Mouse (Mus musculus) limb, embryonic 14.5 days (tissue): ENCODE measurements around the gene Afdn. TPM values are rescaled to one million over a fixed set of nuclear protein-coding genes. Genes with fewer than 3 reads are reported as not detected.

Experiments used
- ATAC-seq: fragments of 200-750 bp; cut with Nextera tagmentation; 2 replicates; pipeline ENCODE4 v1.8.0; 2017; ENCODE audit warnings: low read depth, moderate number of reproducible peaks, moderate TSS enrichment; ENCODE audit not compliant: low FRiP score
- DNase-seq: peaks from one replicate; pipeline ENCODE4 v3.0.0-alpha.2; 2015; ENCODE audit warnings: low spot score
- H3K27ac ChIP-seq: fragments of 300-500 bp; sonication (generic); replicated peaks from 2 replicates; pipeline ENCODE4 v1.5.1; 2014; ENCODE audit warnings: low read depth, mild to moderate bottlenecking, low read length, moderate library complexity, mixed read lengths
- H3K27me3 ChIP-seq: fragments of 300-500 bp; sonication (generic); 2 replicates; pipeline ENCODE4 v1.6.1; 2014; ENCODE audit warnings: low read length, mixed read lengths; ENCODE audit not compliant: control insufficient read depth, insufficient read depth
- H3K36me3 ChIP-seq: fragments of 300-500 bp; sonication (generic); 2 replicates; pipeline ENCODE4 v1.6.1; 2014; ENCODE audit warnings: mild to moderate bottlenecking, low read length, moderate library complexity, mixed read lengths; ENCODE audit not compliant: control insufficient read depth, insufficient read depth
- H3K4me1 ChIP-seq: fragments of 300-500 bp; sonication (generic); 2 replicates; pipeline ENCODE4 v1.6.1; 2014; ENCODE audit warnings: antibody characterized with exemption, low read length, mixed read lengths; ENCODE audit not compliant: control insufficient read depth, insufficient read depth
- H3K4me2 ChIP-seq: fragments of 300-500 bp; sonication (generic); replicated peaks from 2 replicates; pipeline ENCODE4 v1.6.1; 2014; ENCODE audit warnings: low read depth, mild to moderate bottlenecking, low read length, moderate library complexity; ENCODE audit not compliant: severe bottlenecking
- H3K4me3 ChIP-seq: fragments of 300-500 bp; sonication (generic); replicated peaks from 2 replicates; pipeline ENCODE4 v1.5.1; 2014; ENCODE audit warnings: low read length
- H3K9ac ChIP-seq: fragments of 300-500 bp; sonication (generic); 2 replicates; pipeline ENCODE4 v1.6.1; 2014; ENCODE audit warnings: mild to moderate bottlenecking, low read depth, low read length, moderate library complexity; ENCODE audit not compliant: severe bottlenecking
- H3K9me3 ChIP-seq: fragments of 300-500 bp; sonication (generic); 2 replicates; pipeline ENCODE4 v1.6.1; 2016; ENCODE audit warnings: low read length; ENCODE audit not compliant: control insufficient read depth
- POLR2A ChIP-seq: fragments of 200-500 bp; IDR thresholded peaks from 2 replicates; pipeline ENCODE4 v1.8.0; 2012; ENCODE audit warnings: inconsistent platforms, mild to moderate bottlenecking, moderate library complexity, borderline replicate concordance; ENCODE audit not compliant: insufficient read depth, insufficient read length; ENCODE audit errors: extremely low read depth
- WGBS: fragments of 180-500 bp; shearing (Covaris S2); extraction: QIAGEN DNeasy Blood & Tissue Kit; methylation state at CpG from one replicate; pipeline ENCODE4 v1.1.7; 2014; 5-methylcytosine and 5-hydroxymethylcytosine counted together
- polyA plus RNA-seq, 2 experiments: library from polyadenylated mRNA; depleted of rRNA in 1 of 2; stranded (reverse) in 1 of 2; unstranded in 1 of 2; fragments of >200 nt; fragmentation: Nextera tagmentation in 1 of 2; extraction: Ambion mirVana in 1 of 2; gene quantifications; 2 replicates each; pipeline versions ENCODE4 v1.2.1 to v1.2.3; 2012 to 2014

The Afdn gene
- polyA plus RNA-seq, 2 experiments: 58.9 to 76.7 TPM

DNA sequence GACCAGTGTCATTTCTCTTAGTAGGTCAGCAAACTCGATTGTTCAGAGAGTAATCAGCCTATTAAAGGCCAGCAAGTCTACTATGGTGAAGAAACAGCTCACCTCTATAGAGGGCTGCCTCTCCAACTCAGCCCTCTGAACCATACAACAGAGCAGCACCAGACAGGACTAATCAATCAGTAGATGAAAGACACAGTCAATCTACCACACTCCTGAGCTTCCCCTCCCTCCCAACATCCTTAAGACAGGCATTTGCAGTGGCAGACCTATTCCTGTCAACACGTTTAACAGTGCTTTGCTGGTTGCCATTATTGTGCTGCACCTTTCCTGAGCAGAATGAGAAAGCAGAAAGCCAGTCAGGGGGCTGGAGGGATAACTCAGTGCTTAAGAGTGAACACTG lies 15.0 kb upstream of the Afdn start:
- H3K36me3 ChIP-seq: no peaks in the 10 kb centered on the region
- no peak overlapping the region for H3K27ac ChIP-seq
- H3K4me2 ChIP-seq: no peak overlapping the region
- no peak for ATAC-seq
- TF ChIP-seq POLR2A: no peak
- DNase-seq: no peak
- no peak overlapping the region for H3K9ac ChIP-seq
- H3K27me3 ChIP-seq: no peaks in the 10 kb centered on the region
- no peak overlapping the region for H3K4me3 ChIP-seq
- H3K4me1 ChIP-seq: peaks cover 37% of the 10 kb centered on the region
- WGBS: 44% methylated on average over 2 of the region's 2 CpGs
- H3K9me3 ChIP-seq: no peaks in the 10 kb centered on the region

DNA sequence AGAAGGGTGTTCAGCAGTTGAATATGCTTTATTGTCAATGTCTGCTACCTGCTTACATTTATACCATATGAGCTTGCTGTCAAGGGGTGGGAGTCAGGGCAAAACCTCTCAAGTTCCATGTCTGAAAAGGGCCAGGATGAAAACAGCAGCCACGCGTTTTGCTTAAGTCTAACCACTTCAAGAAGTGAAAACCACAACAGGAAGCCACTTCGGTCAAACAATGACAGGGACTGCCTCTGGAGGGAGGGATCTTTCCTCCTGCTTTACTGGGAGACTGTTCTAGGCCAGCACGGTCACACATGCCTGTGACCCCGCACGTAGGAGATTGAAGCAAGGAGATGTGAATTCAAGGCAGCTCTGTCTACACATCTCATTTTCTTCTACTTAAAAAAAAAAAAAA lies 14.0 kb upstream of the Afdn start:
- 77% methylated on average over 6 of the region's 6 CpGs for WGBS
- TF ChIP-seq POLR2A: no peak

DNA sequence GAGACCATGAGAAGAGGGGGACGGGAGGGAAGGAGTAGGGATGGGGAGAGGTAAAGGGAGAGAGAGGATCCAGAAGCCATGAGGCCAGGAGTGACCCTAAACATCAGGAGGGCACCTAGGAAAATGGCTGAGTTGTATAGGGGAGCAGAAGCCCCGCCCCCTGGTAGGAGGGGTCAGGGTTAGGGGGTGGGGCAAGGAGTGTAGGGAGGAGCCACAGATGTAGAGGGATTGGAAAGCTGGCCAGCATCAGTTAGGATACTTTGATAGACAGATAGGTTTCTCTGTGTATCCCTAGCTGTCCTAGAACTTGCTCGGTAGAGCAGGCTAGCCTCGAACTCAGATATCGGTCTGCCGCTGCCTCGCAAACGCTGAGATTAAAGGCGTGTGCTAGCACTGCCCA lies 12.7 kb upstream of the Afdn start:
- H3K27ac ChIP-seq: no peak overlapping the region
- H3K4me3 ChIP-seq: no peak overlapping the region
- H3K27me3 ChIP-seq: no peaks in the 10 kb centered on the region
- H3K4me1 ChIP-seq: peaks cover 26% of the 10 kb centered on the region
- no peak overlapping the region for H3K9ac ChIP-seq
- no peaks in the 10 kb centered on the region for H3K36me3 ChIP-seq
- 86% methylated on average over 9 of the region's 9 CpGs for WGBS
- H3K9me3 ChIP-seq: no peaks in the 10 kb centered on the region
- no peak for TF ChIP-seq POLR2A
- ATAC-seq: no peak
- no peak for DNase-seq
- H3K4me2 ChIP-seq: no peak overlapping the region

More for the DNA sequence above, 14.0 kb upstream of the Afdn start:
- Histone ChIP-seq H3K4me3 (no peak overlapping the region), H3K9me3 (no peaks in the 10 kb centered on the region), H3K9ac (no peak overlapping the region), H3K36me3 (no peaks in the 10 kb centered on the region), H3K27ac (no peak overlapping the region), H3K4me2 (no peak overlapping the region), H3K4me1 (peaks cover 30% of the 10 kb centered on the region), H3K27me3 (no peaks in the 10 kb centered on the region)
- DNase-seq (no peak), ATAC-seq (no peak)

DNA sequence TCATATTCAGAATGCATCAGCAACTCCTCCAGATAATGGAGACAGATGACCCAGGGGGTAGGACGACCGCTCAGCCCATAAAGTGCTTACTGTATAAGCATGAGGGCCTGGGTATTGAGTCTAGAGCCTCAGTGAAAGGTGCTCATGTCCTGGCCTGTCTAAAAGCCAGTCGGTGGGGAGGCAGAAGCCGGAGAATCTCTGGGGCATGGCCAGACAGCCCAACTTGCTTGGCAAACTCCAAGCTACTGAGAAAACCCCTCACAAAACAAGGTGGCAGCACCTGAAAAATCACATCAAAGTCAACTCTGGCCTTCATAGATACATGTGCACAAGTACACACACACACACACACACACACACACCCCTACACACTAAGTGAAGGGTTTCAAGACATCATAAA lies 11.3 kb upstream of the Afdn start:
- no peaks in the 10 kb centered on the region for H3K9me3 ChIP-seq
- WGBS: 90% methylated on average over 4 of the region's 4 CpGs

DNA sequence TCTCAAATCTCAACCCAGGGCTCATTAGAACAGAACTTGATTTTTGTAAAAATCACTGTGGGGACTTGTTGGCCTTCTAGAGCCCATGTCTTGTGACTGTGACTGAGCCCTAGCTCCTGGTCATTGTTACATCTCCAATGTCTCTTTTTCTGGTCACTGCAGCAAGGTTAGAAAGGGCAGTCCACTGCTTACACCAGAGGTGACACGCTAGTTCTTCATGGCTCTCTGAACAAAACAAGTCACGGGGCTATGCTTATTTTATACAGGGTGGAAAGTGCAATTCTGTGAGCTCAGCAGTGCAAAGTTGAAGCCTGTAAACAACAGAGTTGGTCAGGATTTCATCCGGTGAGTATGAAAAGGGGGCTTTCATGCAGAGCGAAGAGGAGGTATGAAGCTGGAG lies 6.4 kb upstream of the Afdn start:
- Histone ChIP-seq H3K9me3 (no peaks in the 10 kb centered on the region), H3K27ac (no peak overlapping the region), H3K4me1 (no peaks in the 10 kb centered on the region), H3K4me2 (no peak overlapping the region), H3K27me3 (no peaks in the 10 kb centered on the region), H3K4me3 (no peak overlapping the region), H3K9ac (no peak overlapping the region), H3K36me3 (no peaks in the 10 kb centered on the region)
- TF ChIP-seq POLR2A: no peak
- ATAC-seq (no peak), DNase-seq (no peak)
- 82% methylated on average over 4 of the region's 4 CpGs for WGBS

More for the DNA sequence above, 11.3 kb upstream of the Afdn start:
- H3K4me2 ChIP-seq: no peak overlapping the region
- DNase-seq (no peak), ATAC-seq (no peak)
- no peak for TF ChIP-seq POLR2A
- H3K9ac ChIP-seq: no peak overlapping the region
- no peaks in the 10 kb centered on the region for H3K27me3 ChIP-seq
- H3K4me3 ChIP-seq: no peak overlapping the region
- H3K27ac ChIP-seq: no peak overlapping the region
- H3K4me1 ChIP-seq: peaks cover 13% of the 10 kb centered on the region
- no peaks in the 10 kb centered on the region for H3K36me3 ChIP-seq

DNA sequence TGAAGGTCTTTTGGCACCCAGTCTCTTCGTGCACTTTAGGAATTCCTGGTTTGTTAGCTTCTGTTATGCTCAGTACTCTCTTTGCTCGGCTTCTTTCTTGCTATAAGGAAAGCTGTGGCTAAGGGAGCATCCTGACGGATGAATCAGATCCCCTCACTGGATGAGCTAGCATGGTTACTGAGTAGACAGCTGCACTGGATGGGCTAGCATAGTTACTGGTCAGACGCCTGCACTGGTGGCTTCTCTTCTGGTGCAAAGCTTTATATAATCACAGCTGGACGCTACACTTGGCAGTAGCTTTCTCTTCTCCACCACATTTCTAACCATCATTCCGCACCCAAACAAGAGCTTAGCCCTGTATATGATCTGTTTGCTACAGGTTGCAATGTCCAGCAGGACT lies 5.4 kb upstream of the Afdn start:
- H3K9ac ChIP-seq: no peak overlapping the region
- ATAC-seq (no peak), DNase-seq (no peak)
- H3K27me3 ChIP-seq: no peaks in the 10 kb centered on the region
- H3K9me3 ChIP-seq: no peaks in the 10 kb centered on the region
- no peaks in the 10 kb centered on the region for H3K36me3 ChIP-seq
- no peak overlapping the region for H3K27ac ChIP-seq
- 76% methylated on average over 6 of the region's 6 CpGs for WGBS
- no peak for TF ChIP-seq POLR2A
- no peak overlapping the region for H3K4me3 ChIP-seq
- no peaks in the 10 kb centered on the region for H3K4me1 ChIP-seq
- no peak overlapping the region for H3K4me2 ChIP-seq
